Mouse (Mus musculus) forelimb bud, embryonic 11.5 days (tissue): ENCODE results near the gene Tmem168.
A peak's percentile ranks its signal among the peaks of the same experiment; 100 is the strongest.

Experiments
- DNase-seq: peaks from one replicate; pipeline ENCODE4 v3.0.0-alpha.2; 2012; ENCODE audit warnings: low read depth, low spot score

Tmem168 gene

DNA sequence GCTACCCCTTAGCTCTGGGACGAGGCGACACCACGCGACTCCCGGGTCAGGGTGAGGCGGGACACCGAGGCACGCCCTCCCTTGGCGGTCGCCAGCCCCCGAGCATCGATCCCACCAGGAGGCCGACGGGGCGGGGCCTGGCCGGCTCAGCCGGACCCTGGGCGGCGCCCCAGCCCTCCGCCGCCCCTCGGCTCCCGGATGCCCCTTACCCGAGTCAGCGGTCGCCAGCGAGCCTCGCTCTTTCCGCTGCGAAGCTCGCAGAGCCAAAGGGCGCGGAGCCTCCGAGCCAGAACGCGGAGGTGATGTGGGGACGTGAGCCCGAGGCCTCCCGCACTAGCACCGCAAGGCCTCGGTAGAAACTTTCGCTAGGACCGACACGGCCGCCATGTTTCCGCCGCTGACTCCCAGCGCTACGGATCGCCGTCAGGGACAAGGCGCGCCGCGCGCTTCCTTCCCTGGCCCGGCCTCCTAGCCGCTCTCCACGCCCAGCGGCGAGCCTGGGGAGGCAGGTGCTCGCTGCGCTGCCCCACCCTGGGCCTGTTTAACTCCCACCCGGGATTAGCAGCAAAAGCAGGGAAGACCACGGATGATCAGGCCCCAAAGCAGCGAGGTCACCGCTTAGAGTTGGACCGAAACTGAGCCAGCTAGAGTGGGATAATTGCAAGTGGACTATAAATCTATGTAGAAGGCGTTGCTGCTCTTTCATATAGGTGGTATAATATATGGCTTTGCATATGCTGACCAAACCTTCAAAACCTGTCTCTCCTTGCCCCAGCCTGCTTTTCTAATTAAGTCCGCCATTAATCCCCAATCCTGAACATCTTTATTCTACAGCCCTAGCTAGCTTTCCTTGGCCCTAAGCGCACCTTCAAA is at the start of gene Tmem168:
Gene Tmem168 (minus strand): TSS at position 480 of the 873 bp plus-strand sequence.
- peak; percentile 90 for DNase-seq

DNA sequence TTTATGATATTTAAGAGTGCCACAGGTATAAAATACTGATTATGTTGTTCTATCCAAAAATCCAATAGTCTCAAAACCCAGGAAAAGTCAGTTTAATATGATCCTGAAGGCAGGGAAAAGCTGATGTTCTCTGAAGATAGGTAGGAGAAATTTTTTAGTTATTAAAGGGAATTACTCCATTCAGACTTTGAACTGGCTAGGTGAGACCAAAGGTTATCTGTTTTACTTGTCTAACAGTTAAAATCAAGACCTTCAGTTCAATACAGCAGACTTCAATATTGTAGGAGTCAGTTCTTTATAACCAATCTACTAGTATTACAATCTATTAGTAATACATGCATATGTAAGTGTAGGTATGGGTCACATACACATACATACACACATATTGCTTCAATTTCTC is 46.2 kb upstream of the Tmem168 start:
- DNase-seq = no peak

DNA sequence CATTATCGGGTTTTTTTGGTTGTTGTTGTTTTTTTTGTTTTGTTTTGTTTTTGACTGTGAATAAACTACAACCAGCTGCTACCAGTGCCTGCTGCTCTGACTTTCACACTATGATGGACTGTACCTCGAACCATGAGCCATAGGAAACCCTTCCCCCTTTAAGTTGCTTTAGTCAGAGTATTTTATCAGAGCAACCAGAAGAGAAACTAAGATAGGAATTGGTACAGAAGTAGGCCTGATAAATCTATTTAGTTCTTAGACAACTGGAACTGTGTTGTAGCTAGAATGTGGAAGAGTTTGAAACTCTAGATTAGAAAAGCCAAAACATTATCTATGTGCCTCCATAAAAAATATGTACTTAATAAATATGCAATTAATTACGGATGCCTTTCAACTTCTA is 44.4 kb upstream of the Tmem168 start:
- no peak for DNase-seq

DNA sequence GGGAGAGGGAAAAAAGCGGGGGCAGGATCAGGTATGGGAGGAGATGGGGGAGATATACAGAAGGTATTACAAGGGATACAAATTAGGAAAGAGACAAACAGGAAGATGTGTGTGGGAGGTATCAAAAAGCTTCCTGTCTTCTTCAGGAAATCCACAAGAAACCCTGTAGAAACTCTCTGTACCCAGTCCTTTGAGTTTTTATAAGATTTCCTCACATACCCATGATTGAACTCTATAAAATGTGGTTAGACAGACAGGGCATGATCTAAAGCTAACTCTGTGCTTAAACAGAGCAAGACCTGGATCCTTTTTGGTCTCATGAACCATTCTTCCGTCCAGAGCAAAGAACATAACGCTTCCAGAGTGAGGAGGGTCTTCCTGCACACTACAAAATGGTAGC is 43.0 kb upstream of the Tmem168 start:
- DNase-seq = no peak

DNA sequence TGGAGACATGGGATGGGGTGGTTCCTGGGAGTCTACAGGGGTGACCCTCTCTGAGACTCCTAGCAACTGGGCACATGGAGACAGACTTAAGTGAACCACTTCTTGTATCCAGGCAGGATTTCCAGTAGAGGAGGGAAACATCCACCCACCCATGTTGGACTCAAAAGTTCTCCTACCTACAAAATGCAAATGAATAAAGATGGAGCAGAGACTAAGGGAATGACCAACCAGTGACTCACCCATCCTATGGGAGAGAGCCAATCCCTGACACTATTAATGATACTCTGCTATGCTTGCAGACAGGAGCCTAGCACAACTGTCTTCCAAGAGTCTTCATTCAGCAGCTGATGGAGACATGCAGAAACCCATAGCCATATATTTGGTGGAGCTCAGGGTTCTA is 40.4 kb upstream of the Tmem168 start:
- DNase-seq = no peak

DNA sequence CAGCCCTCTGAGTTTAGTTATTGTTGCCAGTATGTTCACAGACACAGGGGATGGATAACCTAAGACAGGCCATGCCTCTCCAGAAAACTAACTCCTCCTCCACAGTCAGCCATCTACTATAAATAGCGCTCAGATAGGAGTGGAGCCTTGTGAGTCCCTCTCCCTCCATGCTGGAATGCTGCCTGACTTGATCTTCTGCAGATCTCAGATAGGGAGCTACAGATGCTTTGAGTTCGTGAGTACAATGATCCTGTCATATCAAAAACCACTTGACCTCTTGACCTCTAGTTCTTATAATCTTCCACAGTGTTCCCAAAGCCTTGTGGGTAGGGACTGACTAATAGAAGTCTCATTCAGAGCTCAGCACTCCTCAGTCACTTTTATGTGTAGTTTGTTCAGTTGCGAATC is 28.7 kb upstream of the Tmem168 start:
- no peak for DNase-seq

DNA sequence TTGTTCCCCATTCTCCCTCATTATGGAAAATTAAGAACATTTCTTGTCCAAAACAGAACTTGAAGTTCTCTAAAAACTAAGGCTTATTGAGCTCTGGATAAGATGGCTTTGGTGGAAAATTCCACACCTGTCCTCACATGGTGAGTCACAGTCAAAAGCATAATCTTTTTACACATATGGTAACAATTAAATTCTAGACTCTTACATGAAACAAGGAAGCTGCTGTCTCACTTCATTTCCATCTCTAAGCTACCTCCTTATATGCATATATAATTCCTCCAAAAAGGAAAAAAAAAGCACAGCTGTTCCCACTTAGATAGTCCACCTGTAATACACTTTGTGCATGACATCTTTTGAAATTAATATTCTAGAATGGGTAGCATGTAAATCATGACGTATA is 24.7 kb upstream of the Tmem168 start:
- DNase-seq = no peak

DNA sequence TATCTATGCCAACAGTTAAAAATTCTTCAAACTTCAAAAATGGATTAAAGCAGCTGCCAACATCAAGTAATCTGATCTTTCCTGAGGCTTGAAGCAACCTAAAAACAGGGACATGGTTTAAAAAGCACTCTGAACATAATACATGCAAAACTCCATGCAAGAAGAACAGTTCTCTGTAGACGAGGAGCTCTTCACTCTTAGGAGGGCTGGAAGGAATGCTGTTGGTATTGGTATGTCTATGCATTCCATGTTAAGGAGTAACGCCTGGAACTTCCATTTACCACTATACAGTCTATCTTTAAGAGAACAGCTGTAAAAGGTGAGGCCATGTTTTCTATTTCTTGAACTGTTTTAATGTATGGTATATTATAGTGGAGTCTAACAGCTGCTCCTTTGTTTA is 22.7 kb upstream of the Tmem168 start:
- no peak for DNase-seq

DNA sequence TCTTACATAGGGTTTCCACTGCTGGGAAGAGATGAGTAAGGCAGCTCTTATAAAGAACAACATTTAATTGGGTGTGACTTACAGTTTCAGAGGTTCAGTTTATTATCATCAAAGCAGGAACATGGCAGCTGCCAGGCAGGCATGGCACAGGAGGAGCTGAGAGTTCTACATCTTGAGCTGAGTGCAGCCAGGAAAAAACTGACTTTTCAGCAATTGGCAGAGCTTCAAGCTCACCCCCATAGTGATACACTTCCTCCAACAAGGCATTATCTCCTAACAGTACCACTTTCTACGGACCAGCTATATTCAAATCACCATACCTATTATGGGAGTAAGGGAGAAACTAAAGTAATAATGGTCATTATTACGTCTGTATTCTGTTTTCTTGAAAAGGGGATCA is 11.7 kb upstream of the Tmem168 start:
- DNase-seq = no peak

DNA sequence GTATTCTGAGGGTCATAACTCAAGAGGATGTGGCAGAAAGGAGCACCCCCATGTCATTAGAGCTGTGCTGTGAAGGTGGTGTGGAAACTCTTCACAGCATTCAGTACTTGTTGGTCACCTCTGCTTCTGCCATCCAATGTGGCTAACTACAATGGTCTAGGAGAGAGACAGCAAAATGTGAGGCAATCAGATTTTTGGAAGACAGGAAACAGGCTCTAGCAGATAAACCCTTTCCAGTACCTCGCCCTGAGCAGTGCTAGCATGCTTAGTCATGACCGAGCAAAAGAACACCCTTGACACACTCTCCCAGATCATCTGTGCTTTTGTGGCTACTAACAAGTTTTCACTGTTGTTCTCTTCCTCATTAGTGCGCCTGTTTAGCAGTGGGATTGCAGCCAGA is 9.2 kb upstream of the Tmem168 start:
- no peak for DNase-seq

DNA sequence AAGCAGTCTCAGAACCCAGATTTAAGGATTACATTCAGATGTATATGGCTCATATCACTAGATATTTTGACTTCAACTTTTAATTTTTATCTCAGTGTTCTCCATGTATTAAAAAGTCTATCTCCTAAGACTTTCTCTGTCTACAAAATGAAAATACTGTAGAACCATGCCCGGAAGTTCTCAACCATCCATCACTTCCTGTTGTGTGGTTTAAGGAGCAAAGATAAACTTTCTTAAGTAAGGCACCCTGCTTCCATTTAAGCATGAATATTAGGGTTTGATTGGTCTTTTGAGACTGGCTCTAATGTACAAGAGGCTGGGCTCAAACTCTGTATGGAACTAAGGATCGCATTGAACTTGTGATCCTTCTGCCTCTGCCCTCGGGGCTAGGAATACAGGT is 6.7 kb upstream of the Tmem168 start:
- no peak for DNase-seq

DNA sequence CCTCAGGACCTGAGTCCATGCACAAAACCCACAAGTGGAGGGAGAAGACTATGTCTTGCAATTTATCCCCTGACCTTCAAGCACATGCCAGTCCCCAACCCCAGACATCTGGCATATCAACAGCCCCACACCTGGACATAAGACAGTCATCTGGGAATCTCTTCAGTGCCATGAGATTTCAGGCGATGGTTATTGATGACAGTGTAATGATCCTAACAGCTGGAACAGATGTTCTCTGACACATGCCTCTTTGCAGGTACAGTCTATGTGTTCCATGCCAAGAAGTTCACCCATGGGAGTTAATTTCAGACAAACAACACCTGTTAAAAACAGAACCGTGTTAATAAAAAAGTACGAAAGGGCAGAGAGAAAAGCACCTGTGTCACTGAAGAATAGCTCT is 5.8 kb upstream of the Tmem168 start:
- no peak for DNase-seq

DNA sequence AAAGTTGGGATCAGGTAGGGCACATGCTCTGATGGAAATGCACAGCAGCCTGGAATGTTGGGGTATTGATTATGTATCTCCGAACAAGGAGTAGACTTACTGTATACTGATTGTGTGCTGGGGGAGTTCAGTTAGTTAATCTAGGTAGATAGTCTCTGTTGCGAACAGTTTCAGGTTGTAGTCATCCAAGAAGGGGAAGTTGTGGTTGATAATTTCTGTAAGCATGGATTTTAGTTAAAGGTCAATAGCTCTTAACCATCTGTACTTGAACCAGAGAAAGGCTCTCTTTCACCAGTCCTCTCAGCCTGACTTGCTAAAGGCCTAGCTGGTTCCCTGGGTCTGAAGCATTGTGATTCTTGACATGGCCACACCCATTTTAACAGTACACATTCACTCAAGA is 3.0 kb upstream of the Tmem168 start:
- no peak for DNase-seq

DNA sequence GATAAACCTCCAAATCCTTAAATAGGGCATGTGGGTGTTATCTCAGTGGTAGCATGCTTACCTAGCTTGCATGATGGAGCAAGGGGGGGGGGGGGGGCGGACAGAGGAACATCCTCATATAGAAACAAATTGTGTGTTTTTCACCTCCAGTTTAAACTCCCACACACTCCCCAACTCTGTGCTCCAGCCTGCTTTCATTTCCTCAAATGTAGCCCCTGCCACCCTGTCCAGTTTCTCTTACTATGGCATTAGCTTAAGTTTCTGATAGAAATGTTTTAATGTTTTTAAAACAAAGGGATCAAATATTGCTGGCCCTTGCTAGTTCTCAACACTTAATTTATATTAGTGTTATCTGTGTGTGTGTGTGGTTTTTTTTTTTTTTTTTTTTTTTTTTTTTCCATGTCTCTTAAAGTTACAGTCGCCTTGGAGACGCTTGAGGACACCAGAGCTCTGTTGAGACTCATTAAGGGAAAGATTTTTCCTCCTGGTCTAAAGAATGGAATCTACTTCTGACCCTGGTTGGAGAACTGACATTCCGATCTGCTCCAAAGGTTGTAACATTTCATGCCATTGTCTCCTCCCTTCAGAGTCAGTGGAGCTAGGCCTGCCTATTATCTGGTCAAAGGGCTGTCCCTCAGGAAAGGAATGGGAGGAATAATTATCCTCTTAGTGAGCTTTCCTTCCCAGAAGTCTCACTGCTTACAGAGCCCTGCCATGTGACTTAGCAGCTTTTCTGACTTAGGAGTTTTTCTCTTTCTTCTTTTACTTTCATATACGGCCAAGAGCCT is 1.6 kb upstream of the Tmem168 start:
- DNase-seq = no peak

DNA sequence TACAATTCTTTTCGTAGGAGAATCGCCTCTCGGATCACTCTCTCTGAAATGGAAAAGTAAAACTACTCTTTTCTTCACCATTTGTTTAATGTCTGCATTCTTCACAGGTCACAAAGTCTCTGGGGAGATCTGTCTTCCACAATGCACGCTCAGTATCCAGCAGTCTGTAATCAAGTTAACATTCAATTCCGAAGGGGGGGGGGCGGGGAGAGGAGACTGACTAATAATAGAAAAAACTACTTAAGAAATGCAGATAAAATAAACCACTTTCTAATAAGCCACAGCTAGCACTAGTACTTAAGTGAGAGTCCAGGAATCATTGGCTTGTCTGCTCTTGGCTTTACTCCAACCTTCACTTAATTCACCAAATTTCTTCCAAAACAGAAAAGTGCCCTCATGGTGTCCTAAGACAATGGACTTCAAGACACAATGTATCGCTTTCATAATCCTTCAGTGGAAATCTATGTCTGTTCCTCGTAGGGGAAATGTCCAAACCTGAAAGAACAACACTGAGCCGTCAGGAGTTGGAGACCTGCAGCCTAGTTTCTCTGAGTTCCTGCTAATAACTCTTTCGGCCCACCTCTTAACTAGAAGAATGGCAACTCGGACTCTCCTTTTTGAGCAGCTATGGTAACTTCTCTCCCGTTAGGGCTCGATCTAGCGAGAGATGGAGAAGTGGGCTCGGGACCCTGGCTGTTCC is 829 bp downstream of the Tmem168 start:
- no peak for DNase-seq

DNA sequence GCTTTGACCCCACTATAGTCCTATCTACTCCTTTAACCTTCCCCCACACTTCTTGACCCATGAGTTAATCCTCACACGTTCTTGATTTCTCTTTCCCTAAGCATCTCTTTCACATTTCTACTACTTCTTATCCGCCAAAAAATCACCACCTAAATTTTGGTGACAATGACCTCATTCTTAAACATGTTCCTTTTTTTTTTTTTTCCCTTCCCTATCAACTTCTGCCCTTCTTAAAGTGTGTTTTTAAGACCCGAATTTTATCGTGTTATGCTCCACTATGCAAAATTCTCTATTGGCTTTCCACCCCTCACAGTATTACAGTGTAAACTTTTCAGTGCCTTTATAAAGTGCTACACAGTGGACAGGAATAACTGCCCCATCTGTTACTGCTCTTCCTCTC is 1.5 kb downstream of the Tmem168 start:
- no peak for DNase-seq

DNA sequence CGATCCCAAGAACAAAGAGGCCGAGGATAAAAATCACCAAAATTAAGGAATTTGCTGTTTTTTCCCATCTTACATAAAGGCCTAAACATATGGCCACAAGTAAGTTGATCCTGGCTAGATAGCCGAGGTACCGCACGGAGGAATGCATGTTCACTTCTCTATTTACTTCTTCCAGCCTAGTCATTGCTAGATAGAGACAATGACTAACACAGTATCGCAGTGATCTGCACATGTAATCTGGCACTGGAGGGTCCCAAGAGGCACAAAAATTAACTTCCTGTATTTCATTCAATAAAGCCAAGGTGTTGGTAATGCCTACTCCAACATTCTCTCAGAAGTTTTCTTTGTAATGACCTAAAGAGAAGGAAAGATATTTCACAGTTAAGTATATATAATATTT is 4.8 kb downstream of the Tmem168 start:
- no peak for DNase-seq

DNA sequence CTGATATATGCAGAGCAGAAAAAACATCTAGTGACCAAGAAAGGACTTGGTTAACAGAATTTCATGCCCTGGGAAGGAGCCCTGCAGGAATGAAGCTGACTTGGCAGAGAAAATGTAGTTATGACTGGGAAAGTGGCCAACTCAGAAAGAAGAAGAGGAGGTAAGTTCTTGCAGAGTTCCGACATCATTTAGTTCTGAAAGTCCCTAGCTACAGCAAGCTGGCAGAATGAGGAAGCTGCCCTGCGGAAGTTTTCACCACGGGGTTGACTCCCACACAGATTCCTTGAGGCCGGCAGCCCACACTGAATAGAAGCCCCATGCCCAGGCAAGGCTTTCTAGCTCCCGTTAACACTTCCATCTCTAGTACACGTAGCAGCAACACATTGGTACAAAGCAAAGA is 6.3 kb downstream of the Tmem168 start:
- no peak for DNase-seq

DNA sequence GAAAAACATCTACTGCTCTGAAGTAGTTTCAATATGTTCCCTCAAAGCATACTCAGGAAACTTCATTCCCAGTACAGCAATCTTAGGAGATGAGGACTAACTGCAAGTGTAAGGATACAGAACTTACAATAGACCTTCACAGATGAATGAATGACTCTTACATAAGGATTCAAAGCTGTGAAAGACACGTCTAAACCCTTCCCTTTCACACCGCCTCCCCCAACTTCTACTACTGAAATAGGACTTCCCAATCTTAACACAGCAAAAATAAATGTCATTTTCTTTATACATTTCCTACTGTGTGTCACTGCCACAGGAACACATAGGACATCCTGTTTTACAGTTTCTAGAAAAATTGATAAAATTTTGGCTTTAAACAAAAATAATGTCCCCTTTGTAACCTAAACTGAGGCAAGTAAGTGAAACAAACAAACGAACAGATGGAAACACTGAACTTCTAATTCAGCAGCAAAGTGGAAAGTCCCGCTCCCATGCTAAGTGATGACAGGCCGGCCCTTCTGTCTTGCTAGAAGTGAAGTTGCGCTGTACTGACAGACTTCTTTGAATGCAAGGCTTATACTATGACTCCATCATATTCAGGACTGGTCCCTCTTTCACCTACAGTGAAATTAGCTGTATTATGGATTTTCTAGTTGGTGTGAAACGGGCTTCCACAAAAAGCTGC is 9.5 kb downstream of the Tmem168 start:
- no peak for DNase-seq

DNA sequence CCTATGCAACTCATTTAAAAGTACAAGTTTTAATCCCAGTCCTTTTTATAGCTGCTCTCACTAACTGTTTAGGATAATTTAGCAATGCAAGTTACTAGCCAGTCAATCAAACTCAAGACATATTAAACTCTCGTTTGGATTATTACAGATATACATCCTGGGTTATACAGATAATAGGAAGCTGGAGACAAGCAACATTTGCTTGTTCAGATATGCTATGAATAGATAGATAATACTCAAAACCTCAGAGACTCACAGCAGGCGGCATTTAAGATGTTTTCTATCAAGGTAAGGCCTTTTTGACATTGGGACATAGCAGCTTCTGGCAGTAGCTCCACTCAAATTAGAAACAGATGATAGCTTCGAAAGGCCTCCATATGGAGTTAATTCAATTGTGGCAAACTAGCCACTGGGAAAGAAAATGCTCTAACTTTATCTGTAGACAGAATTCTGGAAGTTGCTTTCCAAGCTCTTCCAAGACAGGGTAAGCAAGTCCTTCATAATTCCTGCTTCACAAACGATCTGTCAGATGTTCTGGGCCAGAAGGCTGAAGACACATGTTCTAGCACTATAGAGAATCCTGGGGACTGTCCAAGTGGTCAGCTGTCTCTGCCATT is 15.1 kb downstream of the Tmem168 start:
- peak; percentile 57 for DNase-seq

DNA sequence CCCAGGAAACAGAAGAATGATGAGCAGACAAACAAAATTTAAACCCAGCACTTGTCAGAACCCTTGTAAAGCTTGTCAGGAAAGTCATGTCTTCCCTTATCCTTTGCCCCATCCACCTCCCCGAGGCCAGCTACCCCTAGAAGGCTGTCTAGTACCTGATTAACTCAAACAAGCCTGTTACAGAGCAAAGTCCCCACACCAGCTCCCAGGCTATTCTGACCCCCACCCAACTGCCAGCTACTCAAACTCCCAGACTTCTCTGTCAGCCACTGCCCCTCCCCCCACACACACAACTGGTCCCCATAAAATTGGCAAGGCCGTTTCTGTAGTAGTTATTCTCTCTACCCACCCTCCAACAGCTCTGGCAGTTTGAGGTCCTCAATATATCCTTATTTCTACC is 21.3 kb downstream of the Tmem168 start:
- DNase-seq = peak; percentile 24
